Mouse (Mus musculus) liver, embryonic 11.5 days (tissue): ENCODE measurements around the gene Tmx1. TPM values are rescaled to one million over a fixed set of nuclear protein-coding genes. Genes with fewer than 3 reads are reported as not detected.

Experiments
- ATAC-seq: fragments of 200-750 bp; cut with Nextera tagmentation; replicated peaks from 2 replicates; pipeline ENCODE4 v1.8.0; 2017; ENCODE audit warnings: moderate number of reproducible peaks, mild to moderate bottlenecking, moderate TSS enrichment, moderate library complexity; ENCODE audit not compliant: low FRiP score
- DNase-seq: peaks from one replicate; pipeline ENCODE4 v3.0.0-alpha.2; 2017; ENCODE audit warnings: low spot score
- H3K27ac ChIP-seq: fragments of 300-500 bp; sonication (generic); 2 replicates; pipeline ENCODE4 v1.5.1; 2014; ENCODE audit warnings: mild to moderate bottlenecking, low read depth, low read length, control low read depth
- H3K27me3 ChIP-seq: fragments of 300-500 bp; sonication (generic); replicated peaks from 2 replicates; pipeline ENCODE4 v1.6.1; 2014; ENCODE audit warnings: low read length, mixed read lengths; ENCODE audit not compliant: control insufficient read depth, insufficient read depth
- H3K36me3 ChIP-seq: fragments of 300-500 bp; sonication (generic); 2 replicates; pipeline ENCODE4 v1.6.1; 2014; ENCODE audit warnings: mild to moderate bottlenecking, low read length, moderate library complexity, mixed read lengths; ENCODE audit not compliant: control insufficient read depth, insufficient read depth
- H3K4me1 ChIP-seq: fragments of 300-500 bp; sonication (generic); replicated peaks from 2 replicates; pipeline ENCODE4 v1.6.1; 2014; ENCODE audit warnings: low read length, mixed read lengths; ENCODE audit not compliant: control insufficient read depth, insufficient read depth
- H3K4me2 ChIP-seq: fragments of 300-500 bp; sonication (generic); 2 replicates; pipeline ENCODE4 v1.6.1; 2014; ENCODE audit warnings: mild to moderate bottlenecking, control low read depth, moderate library complexity
- H3K4me3 ChIP-seq: fragments of 300-500 bp; sonication (generic); 2 replicates; pipeline ENCODE4 v1.5.1; 2014; ENCODE audit warnings: low read depth, low read length, control low read depth
- H3K9ac ChIP-seq: fragments of 300-500 bp; sonication (generic); 2 replicates; pipeline ENCODE4 v1.6.1; 2014; ENCODE audit warnings: low read depth, low read length, control low read depth
- H3K9me3 ChIP-seq: fragments of 300-500 bp; sonication (generic); 2 replicates; pipeline ENCODE4 v1.6.1; 2016; ENCODE audit warnings: low read length, inconsistent platforms, mixed read lengths; ENCODE audit not compliant: control insufficient read depth
- WGBS: fragments of 180-500 bp; shearing (Covaris S2); extraction: QIAGEN DNeasy Blood & Tissue Kit; methylation state at CpG from one replicate; pipeline ENCODE4 v1.1.7; 2014; 5-methylcytosine and 5-hydroxymethylcytosine counted together
- polyA plus RNA-seq: library from polyadenylated mRNA; unstranded; fragments of >200 nt; fragmentation: Nextera tagmentation; extraction: Ambion mirVana; gene quantifications from 2 replicates; pipeline ENCODE4 v1.2.1, GENCODE M21; 2014

Gene Tmx1
- 115 and 140 TPM in 2 replicates for polyA plus RNA-seq

GRCm38 (mm10) chr12:70452726-70453645, at the start of gene Tmx1:
Gene Tmx1, plus strand, starts transcription at chr12:70453095.
- Histone ChIP-seq H3K36me3 (peaks cover 2% of the 10 kb centered on the region), H3K4me3 (peak within 1 kb of the TSS; percentile 90), H3K4me1 (peaks cover 8% of the 10 kb centered on the region), H3K27me3 (no peaks in the 10 kb centered on the region), H3K4me2 (peak within 1 kb of the TSS; percentile 68), H3K9ac (peak within 1 kb of the TSS; percentile 97), H3K27ac (peak within 1 kb of the TSS; percentile 84), H3K9me3 (no peaks in the 10 kb centered on the region)
- WGBS, result under 1% methylated on average over 58 of the region's 58 CpGs
- peak; percentile 92 for ATAC-seq
- peak; percentile 94 for DNase-seq

DNA sequence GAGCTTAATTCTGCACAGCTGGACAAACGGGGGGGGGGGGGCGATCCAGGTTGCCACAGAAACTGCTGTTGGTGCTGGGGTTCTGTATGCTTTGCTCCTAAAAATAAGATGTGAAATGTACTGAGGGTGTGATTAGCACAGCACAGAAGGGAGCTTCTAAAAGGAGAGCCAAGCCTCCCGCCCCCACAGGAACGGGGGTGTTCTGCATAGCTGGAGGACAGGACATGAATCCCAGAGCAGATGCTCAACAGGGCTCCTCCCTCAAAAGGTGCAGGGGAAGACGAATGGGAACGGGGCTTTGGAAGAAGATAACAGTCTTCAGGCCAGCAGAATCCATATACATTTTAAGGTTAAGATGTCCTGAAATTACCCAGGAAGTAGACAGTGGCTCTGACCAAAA, 48.6 kb upstream of the Tmx1 start:
- Histone ChIP-seq H3K4me2 (no peak overlapping the region), H3K9ac (no peak overlapping the region), H3K9me3 (no peaks in the 10 kb centered on the region), H3K4me1 (no peaks in the 10 kb centered on the region), H3K27me3 (no peaks in the 10 kb centered on the region), H3K27ac (no peak overlapping the region), H3K4me3 (no peak overlapping the region), H3K36me3 (no peaks in the 10 kb centered on the region)
- no peak for DNase-seq
- no peak for ATAC-seq
- WGBS, result 59% methylated on average over 6 of the region's 6 CpGs

- no peak for DNase-seq
- Histone ChIP-seq H3K9ac (no peak overlapping the region), H3K4me2 (no peak overlapping the region), H3K27ac (no peak overlapping the region), H3K9me3 (no peaks in the 10 kb centered on the region), H3K4me3 (no peak overlapping the region), H3K27me3 (no peaks in the 10 kb centered on the region), H3K36me3 (no peaks in the 10 kb centered on the region), H3K4me1 (no peaks in the 10 kb centered on the region)
- 73% methylated on average over 1 of the region's 1 CpGs for WGBS
- ATAC-seq, result no peak
Observed at GRCm38 (mm10) chr12:70408396-70408795, 44.5 kb upstream of the Tmx1 start.

DNA sequence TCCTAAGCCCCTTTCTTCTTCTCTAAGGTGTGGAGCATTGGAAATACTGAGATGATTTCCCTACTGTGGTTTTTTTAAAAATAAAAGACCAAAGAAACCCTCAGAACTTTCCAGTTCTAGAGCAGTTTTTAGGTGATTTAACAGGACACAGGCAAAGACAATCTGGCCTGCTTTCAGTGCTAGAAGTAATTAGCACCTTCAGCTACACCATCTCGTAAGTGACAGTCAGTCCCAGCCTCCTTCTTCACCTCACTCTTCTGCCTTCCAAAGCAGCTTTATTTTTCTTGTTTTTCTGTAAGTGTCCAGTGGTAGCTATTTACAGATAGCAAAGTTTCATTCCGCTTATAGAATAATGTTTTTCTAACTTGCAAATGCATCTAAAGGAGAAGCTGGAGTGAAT, 43.3 kb upstream of the Tmx1 start:
- H3K4me3 ChIP-seq, result no peak overlapping the region
- H3K27ac ChIP-seq, result no peak overlapping the region
- no peak for ATAC-seq
- WGBS, result 76% methylated on average over 2 of the region's 2 CpGs
- DNase-seq, result no peak
- no peaks in the 10 kb centered on the region for H3K4me1 ChIP-seq
- H3K4me2 ChIP-seq, result no peak overlapping the region
- no peaks in the 10 kb centered on the region for H3K27me3 ChIP-seq
- no peak overlapping the region for H3K9ac ChIP-seq
- no peaks in the 10 kb centered on the region for H3K36me3 ChIP-seq
- no peaks in the 10 kb centered on the region for H3K9me3 ChIP-seq

DNA sequence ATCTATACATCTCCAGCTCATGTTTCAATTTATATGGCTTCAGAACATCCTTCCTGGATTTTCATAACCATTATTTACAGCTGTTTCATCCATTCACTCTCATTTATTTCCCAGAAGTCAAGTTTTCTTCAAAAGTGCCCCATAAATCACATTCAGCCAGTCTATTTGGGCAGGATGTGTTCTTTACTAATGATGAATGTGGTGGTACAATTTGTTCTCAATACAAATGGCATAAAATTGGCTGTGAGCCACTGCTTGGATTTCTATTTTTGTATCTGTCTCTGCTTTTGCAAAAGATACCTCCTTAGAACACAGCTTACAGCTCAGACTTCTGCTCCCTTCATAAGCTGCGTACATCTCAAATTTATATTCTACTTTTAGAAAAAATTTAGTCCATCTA, 32.7 kb upstream of the Tmx1 start:
- no peaks in the 10 kb centered on the region for H3K36me3 ChIP-seq
- WGBS, result 79% methylated on average over 1 of the region's 1 CpGs
- DNase-seq (no peak), ATAC-seq (no peak)
- H3K27ac ChIP-seq, result no peak overlapping the region
- H3K4me1 ChIP-seq, result no peaks in the 10 kb centered on the region
- no peak overlapping the region for H3K4me2 ChIP-seq
- no peaks in the 10 kb centered on the region for H3K9me3 ChIP-seq
- no peaks in the 10 kb centered on the region for H3K27me3 ChIP-seq
- H3K9ac ChIP-seq, result no peak overlapping the region
- no peak overlapping the region for H3K4me3 ChIP-seq

DNA sequence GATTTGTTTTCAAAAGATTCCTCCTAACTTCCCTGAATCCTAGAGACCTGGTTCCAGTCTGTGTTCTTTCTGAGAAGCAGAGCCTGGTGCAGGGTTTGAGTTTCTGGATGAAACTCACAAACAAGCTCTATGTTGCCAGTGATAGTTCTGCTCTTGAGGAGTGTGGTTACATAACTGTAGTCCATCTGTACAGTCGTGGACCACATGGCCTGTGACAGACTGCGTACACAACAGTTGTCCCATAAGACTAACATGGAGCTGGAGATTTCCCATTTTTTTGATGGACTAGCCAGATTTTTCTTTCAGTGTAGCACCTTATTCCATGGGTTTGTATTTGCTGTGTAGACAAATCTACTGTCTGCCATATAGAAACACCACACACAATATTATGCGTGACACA, 31.9 kb upstream of the Tmx1 start:
- Histone ChIP-seq H3K9ac (no peak overlapping the region), H3K27ac (no peak overlapping the region), H3K4me1 (no peaks in the 10 kb centered on the region), H3K4me2 (no peak overlapping the region), H3K27me3 (no peaks in the 10 kb centered on the region), H3K9me3 (no peaks in the 10 kb centered on the region), H3K4me3 (no peak overlapping the region), H3K36me3 (no peaks in the 10 kb centered on the region)
- DNase-seq (no peak), ATAC-seq (no peak)
- 88% methylated on average over 3 of the region's 3 CpGs for WGBS

DNA sequence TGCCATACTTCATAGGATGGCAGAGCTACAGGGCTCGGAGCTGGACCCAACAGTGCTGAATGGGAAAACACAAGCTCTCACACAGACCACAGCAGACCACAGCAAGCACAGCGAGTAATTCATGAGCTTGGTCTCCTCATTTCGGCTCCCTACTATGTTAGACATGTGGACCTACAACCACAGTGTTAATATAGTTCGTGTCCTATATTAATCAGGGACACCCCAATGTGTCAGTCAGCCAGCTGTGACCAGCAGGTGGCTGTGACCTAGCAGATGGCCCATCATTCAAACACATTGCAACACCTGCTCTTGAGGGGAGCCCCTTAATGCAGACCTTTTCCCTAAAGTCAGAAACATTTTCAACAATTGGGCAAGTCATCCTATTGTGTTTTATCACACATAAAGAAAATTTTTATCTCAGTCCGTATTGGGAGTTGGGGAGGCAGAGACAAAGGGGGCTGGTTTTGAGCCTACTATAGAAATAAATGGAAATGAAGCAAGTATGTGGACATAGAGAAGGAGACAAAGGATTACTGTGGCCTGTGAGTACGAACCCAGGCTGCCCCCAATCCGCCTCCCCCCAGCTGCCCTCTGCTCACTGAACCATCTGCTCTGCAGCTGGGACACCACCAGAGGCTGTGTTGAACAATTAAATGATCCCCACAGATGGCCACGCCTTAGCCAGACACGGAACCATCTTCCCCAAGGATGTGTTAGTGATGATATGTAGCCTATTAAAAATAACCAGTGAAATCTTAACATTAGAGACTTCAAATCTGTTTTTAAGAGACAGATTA, 30.4 kb upstream of the Tmx1 start:
- WGBS, result 73% methylated on average over 9 of the region's 9 CpGs

GRCm38 (mm10) chr12:70427885-70428284, 25.0 kb upstream of the Tmx1 start:
- no peaks in the 10 kb centered on the region for H3K9me3 ChIP-seq
- H3K4me2 ChIP-seq, result no peak overlapping the region
- H3K4me3 ChIP-seq, result no peak overlapping the region
- ATAC-seq (no peak), DNase-seq (no peak)
- H3K9ac ChIP-seq, result no peak overlapping the region
- no peaks in the 10 kb centered on the region for H3K4me1 ChIP-seq
- H3K36me3 ChIP-seq, result no peaks in the 10 kb centered on the region
- WGBS, result 91% methylated on average over 3 of the region's 3 CpGs
- H3K27me3 ChIP-seq, result no peaks in the 10 kb centered on the region
- no peak overlapping the region for H3K27ac ChIP-seq

More for the DNA sequence above, 30.4 kb upstream of the Tmx1 start:
- Histone ChIP-seq H3K9me3 (no peaks in the 10 kb centered on the region), H3K4me2 (no peak overlapping the region), H3K4me3 (no peak overlapping the region), H3K36me3 (no peaks in the 10 kb centered on the region), H3K27me3 (no peaks in the 10 kb centered on the region), H3K27ac (no peak overlapping the region), H3K4me1 (no peaks in the 10 kb centered on the region), H3K9ac (no peak overlapping the region)
- ATAC-seq, result no peak
- DNase-seq, result no peak
